ENCODE assay signal across 8 mouse cellular contexts in the genomic region with DNA sequence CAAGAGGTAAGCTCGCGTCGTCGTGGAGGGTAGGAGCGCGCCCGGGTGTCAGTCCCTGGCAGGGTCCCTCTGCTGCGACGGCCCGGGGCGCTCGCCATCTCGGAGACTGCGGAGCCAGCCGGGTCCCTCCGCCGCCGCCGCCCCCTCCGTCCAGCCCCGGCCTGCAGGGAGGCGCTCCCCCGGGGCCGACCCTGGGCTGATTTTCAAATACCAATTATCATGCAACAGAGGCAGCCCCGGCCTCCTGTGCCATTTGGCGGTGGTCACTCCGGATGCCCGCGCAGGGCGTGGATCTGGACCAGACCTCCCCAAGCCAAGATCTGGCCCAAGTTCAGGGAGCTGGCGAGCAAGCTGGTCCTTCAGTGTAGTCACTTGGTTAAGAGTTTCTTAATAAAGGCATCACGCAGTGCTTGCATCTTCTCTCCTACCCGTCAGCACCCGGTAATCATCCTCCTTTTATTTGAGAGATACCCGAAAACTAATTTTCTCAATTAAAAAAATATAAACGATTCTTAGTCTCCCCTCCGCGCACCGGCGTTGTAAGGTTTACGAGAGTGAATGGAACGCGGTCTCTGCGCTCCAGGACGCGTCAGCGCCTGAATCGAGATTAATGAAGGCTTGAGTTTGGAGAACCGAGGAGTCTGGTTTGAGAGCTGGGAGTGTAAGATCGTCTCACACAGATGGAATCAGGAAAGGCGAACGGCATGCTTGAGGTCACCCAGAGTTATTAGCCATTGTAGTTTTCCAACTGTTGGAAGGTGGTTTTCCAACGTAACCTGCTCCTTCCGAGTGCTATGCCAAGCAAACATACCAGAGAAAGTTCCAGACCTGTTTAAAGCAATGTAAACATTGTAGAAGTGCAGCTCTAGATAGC. TPM values are rescaled to one million over a fixed set of nuclear protein-coding genes. Genes with fewer than 3 reads are reported as not detected.
DNase-seq lines count a peak whose midpoint lies in the region; ATAC-seq and TF ChIP-seq lines count a peak whose summit lies in the region.

No protein-coding gene starts in this region.

- peaks cover 6% of the 10 kb centered on the region for H3K36me3 ChIP-seq in C2C12 (ENCODE audit: control insufficient read depth, insufficient read depth)

- H3ac ChIP-seq in C2C12 (ENCODE audit: control insufficient read depth, insufficient read length, low read depth): peak overlapping the region; percentile 76

- H3K79me3 ChIP-seq in C2C12 (ENCODE audit: low read depth): peaks cover 17% of the 10 kb centered on the region

- peaks cover 55% of the 10 kb centered on the region for H3K79me2 ChIP-seq in C2C12 (ENCODE audit: control insufficient read depth, insufficient read depth)

- no peak for DNase-seq in frontal cortex, postnatal 36 days (ENCODE audit: low spot score in 2 of 2)
- DNase-seq in cerebellum, postnatal 10 days: peak; percentile 94 to 95
- peak; percentile 80 for DNase-seq in gastrocnemius, postnatal 10 days
- peak; percentile 66 for DNase-seq in kidney, adult 9 months
- peak; percentile 72 for DNase-seq in lung, postnatal 14 days
- DNase-seq in urinary bladder, adult 2 months (ENCODE audit: low spot score): no peak

- peak; percentile 0; the same call in 1 of the 2 replicates for ATAC-seq in frontal cortex, adult (ENCODE audit: low TSS enrichment)

- no peaks in the 10 kb centered on the region for H3K27me3 ChIP-seq in C2C12 (ENCODE audit: control insufficient read depth, insufficient read depth, insufficient read length)

- TF ChIP-seq CTCF in C2C12 (IDR thresholded peaks at IDR 0.05; ENCODE audit: control insufficient read depth, insufficient read depth, insufficient read length): no peak

- peak overlapping the region; percentile 64 for H3K4me3 ChIP-seq in C2C12 (ENCODE audit: insufficient read depth, poor library complexity, severe bottlenecking)

TF ChIP-seq in C2C12, 6 proteins besides CTCF, POLR2A, EP300 and RAD21:
- TF ChIP-seq MYOG (IDR thresholded peaks at IDR 0.05; ENCODE audit: control insufficient read depth, extremely low read depth, insufficient read length): no peak
- no peak for TF ChIP-seq CEBPB (IDR thresholded peaks at IDR 0.05; ENCODE audit: low read depth)

RNA-seq across cellular contexts. Expression of a gene that starts 0.6 kb away (rescaled TPM):
- 41.9 TPM for polyA plus RNA-seq in C2C12 (2012; fragmentation: generic; extraction: Trizol)
- 10 to 100 TPM; 91.6 to 93.4 TPM for total RNA-seq in gastrocnemius, postnatal 10 days (2021)
- 65.1 and 67.2 TPM in 2 replicates for polyA plus RNA-seq in urinary bladder, adult 2 months (2012; rRNA removed)

Comparison
In these comparisons a context has a peak if more than half of its experiments do, and no peak if none do; other contexts are left out.
1. DNase-seq: peak in cerebellum, postnatal 10 days (2 of 2), gastrocnemius, postnatal 10 days (single experiment), kidney, adult 9 months (single experiment) and lung, postnatal 14 days (single experiment); none in frontal cortex, postnatal 36 days (0 of 2) and urinary bladder, adult 2 months (single experiment).